Mouse (Mus musculus) CD4-positive helper T cell, adult 2 months (primary cell): ENCODE measurements around the gene Dst.

Source experiments
- DNase-seq: peaks from one replicate; pipeline ENCODE4 v3.0.0-alpha.2; 2012; ENCODE audit warnings: low read depth, missing footprints, low spot score

The Dst gene

GRCm38 (mm10) chr1:34174961-34175360, 266.9 kb downstream of the Dst start:
- DNase-seq = no peak

- DNase-seq = no peak
These were observed 270.1 kb downstream of the Dst start for GRCm38 (mm10) chr1:34178022-34178727.

DNA sequence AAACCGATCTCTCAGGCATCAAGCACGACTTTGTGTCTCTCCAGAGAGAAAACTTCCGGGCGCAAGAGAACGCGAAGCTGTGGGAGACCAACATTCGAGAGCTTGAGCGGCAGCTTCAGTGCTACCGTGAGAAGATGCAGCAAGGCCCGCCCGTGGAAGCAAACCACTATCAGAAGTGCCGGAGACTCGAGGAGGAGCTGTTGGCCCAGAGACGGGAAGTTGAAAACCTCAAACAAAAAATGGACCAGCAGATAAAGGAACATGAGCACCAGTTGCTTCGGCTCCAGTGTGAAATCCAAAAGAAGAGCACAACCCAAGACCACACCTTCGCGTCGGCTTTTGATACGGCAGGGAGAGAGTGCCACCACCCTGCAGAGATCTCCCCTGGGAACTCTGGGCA, 271.7 kb downstream of the Dst start:
- no peak for DNase-seq

- no peak for DNase-seq
These were observed 274.6 kb downstream of the Dst start for GRCm38 (mm10) chr1:34182406-34183249.

- DNase-seq = no peak
These were observed 275.4 kb downstream of the Dst start for GRCm38 (mm10) chr1:34183250-34183926.

- no peak for DNase-seq
These were observed 276.2 kb downstream of the Dst start for GRCm38 (mm10) chr1:34184266-34184665.

- no peak for DNase-seq
These were observed 278.0 kb downstream of the Dst start for GRCm38 (mm10) chr1:34186033-34186432.

GRCm38 (mm10) chr1:34187501-34187900, 279.5 kb downstream of the Dst start:
- DNase-seq = peak; percentile 44

DNA sequence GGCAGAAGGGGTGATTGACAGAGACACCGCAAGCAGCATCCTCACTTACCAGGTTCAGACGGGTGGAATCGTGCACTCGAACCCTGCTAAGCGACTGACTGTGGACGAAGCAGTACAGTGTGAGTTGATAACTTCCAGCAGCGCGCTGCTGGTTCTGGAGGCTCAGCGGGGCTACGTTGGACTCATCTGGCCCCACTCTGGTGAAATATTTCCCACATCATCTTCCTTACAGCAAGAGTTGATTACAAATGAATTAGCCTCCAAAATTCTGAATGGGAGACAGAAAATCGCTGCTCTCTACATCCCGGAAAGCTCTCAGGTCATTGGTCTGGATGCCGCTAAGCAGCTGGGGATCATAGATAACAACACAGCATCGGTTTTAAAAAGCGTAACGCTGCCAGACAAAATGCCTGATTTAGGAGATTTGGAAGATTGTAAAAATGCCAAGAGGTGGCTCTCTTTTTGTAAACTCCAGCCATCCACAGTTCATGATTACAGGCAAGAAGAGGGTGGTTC, 280.8 kb downstream of the Dst start:
- DNase-seq = no peak

DNA sequence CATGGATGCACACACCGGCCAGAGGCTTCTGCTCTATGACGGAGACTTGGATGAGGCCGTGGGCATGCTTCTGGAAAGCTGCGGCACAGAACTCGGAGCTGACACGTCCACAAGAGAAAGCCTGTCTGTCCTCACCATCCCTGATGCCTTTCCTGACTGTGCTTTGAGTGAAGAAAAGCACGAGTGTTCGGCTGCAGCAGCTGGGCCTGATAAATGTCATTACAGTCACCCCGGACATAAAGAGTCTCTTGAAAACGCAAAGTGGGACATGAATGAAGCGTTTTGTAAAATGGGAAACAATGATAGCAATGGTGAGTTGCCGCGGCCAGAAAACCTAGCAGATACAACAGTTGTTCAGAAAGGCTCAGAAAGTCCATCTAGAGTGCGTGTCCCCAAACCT, 281.3 kb downstream of the Dst start:
- DNase-seq = no peak

DNA sequence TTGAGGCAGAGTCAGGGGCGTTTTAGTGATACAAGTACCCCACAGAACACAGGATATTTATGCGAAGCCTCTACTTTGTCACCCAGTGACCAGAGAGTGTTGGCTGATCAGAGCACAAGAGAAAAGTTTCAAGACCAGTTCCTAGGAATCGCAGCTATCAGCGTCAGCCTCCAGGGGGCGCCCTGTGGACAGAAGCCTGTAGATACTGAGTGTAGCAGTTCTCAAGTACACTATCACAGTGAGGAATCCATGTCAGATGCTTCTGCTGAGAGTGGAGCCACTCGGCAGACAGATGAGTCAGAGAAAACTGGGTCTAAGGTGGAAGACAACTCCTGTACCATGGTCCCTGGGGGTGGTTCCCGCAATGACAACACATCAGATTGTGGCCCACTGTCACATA, 281.9 kb downstream of the Dst start:
- DNase-seq = peak; percentile 11

DNA sequence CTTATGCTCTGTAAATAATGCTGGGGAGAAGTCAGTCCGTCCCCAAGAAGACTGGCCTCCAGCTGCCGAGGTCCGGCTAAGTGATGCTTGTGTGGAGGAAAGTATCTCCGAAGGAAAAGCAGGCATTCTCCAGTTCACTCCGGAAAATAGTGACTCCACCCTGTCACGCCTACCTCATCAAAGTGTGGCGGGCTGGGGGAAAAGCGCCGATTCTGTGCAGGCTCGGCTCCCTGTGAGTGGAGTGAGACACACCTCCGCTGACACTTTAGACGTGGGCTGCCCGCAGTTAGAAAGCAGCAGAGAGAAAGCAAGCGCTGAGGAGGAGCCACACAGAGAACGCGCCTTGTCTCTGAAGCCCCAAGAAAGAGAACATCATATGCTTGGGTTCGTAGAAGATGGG, 284.1 kb downstream of the Dst start:
- DNase-seq = no peak

- no peak for DNase-seq
These were observed 292.8 kb downstream of the Dst start for GRCm38 (mm10) chr1:34200791-34201190.

GRCm38 (mm10) chr1:34201483-34201882, 293.5 kb downstream of the Dst start:
- DNase-seq = peak; percentile 28

GRCm38 (mm10) chr1:34211704-34212103, 303.7 kb downstream of the Dst start:
- no peak for DNase-seq

GRCm38 (mm10) chr1:34216456-34216855, 308.4 kb downstream of the Dst start:
- no peak for DNase-seq

GRCm38 (mm10) chr1:34218323-34218722, 310.3 kb downstream of the Dst start:
- peak; percentile 72 for DNase-seq

- DNase-seq = no peak
These were observed 310.8 kb downstream of the Dst start for GRCm38 (mm10) chr1:34218801-34219200.

DNA sequence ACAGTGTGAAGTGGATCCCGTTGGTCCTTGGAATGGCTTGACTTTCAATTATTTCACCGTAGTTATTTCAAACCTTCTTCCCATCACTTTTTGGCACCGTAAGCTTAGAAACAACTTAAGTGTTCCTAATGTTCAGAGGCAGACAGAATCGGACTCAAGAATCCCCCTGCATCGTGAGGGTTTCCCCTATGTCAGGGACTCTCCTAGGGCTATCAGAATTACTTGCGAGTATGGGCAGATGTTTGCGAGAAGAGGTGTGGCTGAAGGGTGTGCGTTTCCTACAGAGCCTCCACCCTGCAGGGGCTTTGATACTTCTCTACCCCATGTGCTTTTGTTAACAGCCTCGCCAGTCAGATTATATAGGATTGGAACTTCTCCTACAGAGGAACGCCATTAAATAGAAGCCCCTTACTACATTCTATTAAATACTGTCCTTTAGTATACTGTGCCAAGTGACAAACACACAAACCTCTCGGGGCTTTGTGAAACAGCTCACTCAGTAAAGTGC, 312.1 kb downstream of the Dst start:
- no peak for DNase-seq

DNA sequence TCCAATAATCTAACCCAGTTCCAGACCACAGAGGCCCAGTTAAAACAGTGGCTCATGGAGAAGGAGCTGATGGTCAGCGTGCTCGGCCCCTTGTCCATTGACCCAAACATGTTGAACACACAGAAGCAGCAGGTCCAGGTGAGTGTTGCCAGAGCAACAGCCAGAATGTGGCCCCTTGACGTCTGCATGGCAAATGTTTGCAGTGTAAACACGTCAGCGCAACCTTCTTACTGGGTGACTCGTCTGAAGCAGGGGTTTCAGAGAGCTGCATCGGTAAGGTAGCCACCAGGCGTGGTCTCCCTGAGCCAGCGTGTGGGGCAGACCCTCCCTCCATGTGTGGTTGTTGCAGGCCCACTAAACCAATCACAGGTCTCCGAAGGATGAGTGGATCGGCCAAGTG, 315.8 kb downstream of the Dst start:
- no peak for DNase-seq

- DNase-seq = no peak
These were observed 319.7 kb downstream of the Dst start for GRCm38 (mm10) chr1:34227676-34228075.

GRCm38 (mm10) chr1:34231041-34231440, 323.0 kb downstream of the Dst start:
- no peak for DNase-seq
